In the genomic region with DNA sequence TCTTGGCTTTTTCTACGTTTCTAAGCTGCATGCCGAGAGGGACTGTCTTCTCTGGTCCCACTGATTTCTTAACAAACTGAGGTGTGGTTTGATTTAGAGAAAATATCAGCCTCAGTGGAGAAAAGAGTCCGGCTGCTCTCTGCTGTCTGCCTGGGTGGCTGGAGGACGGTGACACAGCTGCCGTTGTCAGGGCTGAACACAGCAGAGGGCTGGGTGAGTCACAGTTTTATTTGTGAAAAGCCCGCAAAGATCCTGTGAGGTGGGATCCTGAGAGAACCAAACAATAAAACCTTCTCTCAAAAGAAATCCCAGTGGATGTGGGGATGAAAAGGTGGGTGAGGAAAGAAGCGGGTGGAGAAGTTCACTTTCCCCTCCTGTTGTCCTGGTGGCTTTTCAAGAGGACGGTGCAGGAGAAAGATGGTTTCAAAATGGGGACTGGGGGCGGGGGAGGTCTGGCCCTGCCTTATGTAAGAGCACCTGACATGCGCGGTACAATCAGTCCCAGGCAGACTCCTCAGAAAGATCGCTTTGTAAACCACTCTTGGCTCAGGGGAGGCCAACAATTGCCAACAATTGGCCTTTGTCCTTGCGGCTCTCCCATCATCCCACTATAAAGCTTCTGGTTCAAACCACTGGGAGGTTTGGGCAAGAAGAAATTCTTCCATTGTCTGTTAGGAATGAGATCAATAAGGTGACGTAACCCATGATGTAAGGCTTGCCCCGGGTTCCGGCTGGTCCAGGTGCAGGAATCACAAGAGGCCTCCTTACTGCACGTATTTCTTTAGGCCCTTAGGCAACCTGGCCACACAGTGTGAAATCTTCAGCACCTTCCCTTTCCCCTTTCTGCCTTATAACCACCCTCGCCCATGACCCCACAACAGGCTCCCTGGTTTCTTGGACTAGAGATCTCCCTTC, we compare ENCODE assay signal across 8 mouse cellular contexts. TPM values are rescaled to one million over a fixed set of nuclear protein-coding genes. Genes with fewer than 3 reads are reported as not detected.
DNase-seq lines count a peak whose midpoint lies in the region; ATAC-seq and TF ChIP-seq lines count a peak whose summit lies in the region.

No protein-coding gene starts in this region.

- H3K9ac ChIP-seq in lung, embryonic 15.5 days, result no peak overlapping the region
- H3K9ac ChIP-seq in intestine, postnatal 0 days (ENCODE audit: low read depth, low read length), result no peak overlapping the region
- H3K9ac ChIP-seq in stomach, embryonic 15.5 days, result no peak overlapping the region

- intact Hi-C loops in heart, postnatal 25 days (cut with DNase I), result no loop called here

- TF ChIP-seq CTCF in intestine, postnatal 0 days (IDR thresholded peaks at IDR 0.05; ENCODE audit: low read depth), result no peak

- H3K4me2 ChIP-seq in lung, embryonic 15.5 days, result peak overlapping the region; percentile 17; the same call in 1 of the 2 replicates
- peak overlapping the region; percentile 17; the same call in 1 of the 2 replicates for H3K4me2 ChIP-seq in intestine, postnatal 0 days (replicated peaks; ENCODE audit: low read depth)
- peak overlapping the region; percentile 30; the same call in 1 of the 2 replicates for H3K4me2 ChIP-seq in stomach, embryonic 15.5 days

- H3K4me1 ChIP-seq in lung, embryonic 15.5 days, result no peaks in the 10 kb centered on the region
- H3K4me1 ChIP-seq in embryonic facial prominence, embryonic 10.5 days, result peaks cover 14% of the 10 kb centered on the region
- H3K4me1 ChIP-seq in intestine, postnatal 0 days (replicated peaks; ENCODE audit: control insufficient read depth, insufficient read depth, low read length), result no peaks in the 10 kb centered on the region
- no peaks in the 10 kb centered on the region for H3K4me1 ChIP-seq in stomach, embryonic 15.5 days

- H3K27ac ChIP-seq in lung, embryonic 15.5 days, result no peak overlapping the region
- peak overlapping the region; percentile 65 for H3K27ac ChIP-seq in embryonic facial prominence, embryonic 10.5 days (replicated peaks)
- H3K27ac ChIP-seq in intestine, postnatal 0 days (ENCODE audit: low read depth, low read length), result no peak overlapping the region
- no peak overlapping the region for H3K27ac ChIP-seq in stomach, embryonic 15.5 days

- DNase-seq in lung, postnatal 14 days, result no peak
- peak; percentile 35 for DNase-seq in embryonic facial prominence, embryonic 10.5 days (ENCODE audit: low spot score)
- DNase-seq in thymus, postnatal 14 days, result no peak
- DNase-seq in thymus, postnatal 10 days (ENCODE audit: low spot score in 2 of 2), result no peak
- DNase-seq in heart, postnatal 25 days (ENCODE audit: low spot score), result no peak

- no peak for ATAC-seq in lung, embryonic 15.5 days (ENCODE audit: borderline replicate concordance, extremely low read depth, low FRiP score, low TSS enrichment)
- ATAC-seq in intestine, postnatal 0 days, result peak; percentile 59
- peak; percentile 58; the same call in 1 of the 2 replicates for ATAC-seq in stomach, embryonic 15.5 days (ENCODE audit: insufficient read depth, low FRiP score, low read depth)

- no peaks in the 10 kb centered on the region for H3K9me3 ChIP-seq in lung, embryonic 15.5 days
- no peaks in the 10 kb centered on the region for H3K9me3 ChIP-seq in embryonic facial prominence, embryonic 10.5 days
- no peaks in the 10 kb centered on the region for H3K9me3 ChIP-seq in intestine, postnatal 0 days (ENCODE audit: control insufficient read depth)
- H3K9me3 ChIP-seq in stomach, embryonic 15.5 days, result no peaks in the 10 kb centered on the region

- no peak overlapping the region for H3K4me3 ChIP-seq in lung, embryonic 15.5 days
- H3K4me3 ChIP-seq in embryonic facial prominence, embryonic 10.5 days, result 0 out of 2 replicates have a peak overlapping the region, but pooled peaks have one; percentile 14
- H3K4me3 ChIP-seq in intestine, postnatal 0 days (ENCODE audit: low read depth, low read length), result no peak overlapping the region
- no peak overlapping the region for H3K4me3 ChIP-seq in stomach, embryonic 15.5 days (replicated peaks)

- no peaks in the 10 kb centered on the region for H3K27me3 ChIP-seq in lung, embryonic 15.5 days
- no peaks in the 10 kb centered on the region for H3K27me3 ChIP-seq in embryonic facial prominence, embryonic 10.5 days (replicated peaks; ENCODE audit: low read depth, poor library complexity, severe bottlenecking)
- no peaks in the 10 kb centered on the region for H3K27me3 ChIP-seq in intestine, postnatal 0 days (replicated peaks; ENCODE audit: control insufficient read depth, insufficient read depth, low read length)
- no peaks in the 10 kb centered on the region for H3K27me3 ChIP-seq in stomach, embryonic 15.5 days (replicated peaks)

- no peaks in the 10 kb centered on the region for H3K36me3 ChIP-seq in lung, embryonic 15.5 days
- H3K36me3 ChIP-seq in embryonic facial prominence, embryonic 10.5 days (replicated peaks), result no peaks in the 10 kb centered on the region
- H3K36me3 ChIP-seq in intestine, postnatal 0 days (ENCODE audit: control insufficient read depth, insufficient read depth), result no peaks in the 10 kb centered on the region
- no peaks in the 10 kb centered on the region for H3K36me3 ChIP-seq in stomach, embryonic 15.5 days

- WGBS in lung, embryonic 15.5 days, result 56% methylated on average over 18 of the region's 18 CpGs
- WGBS in embryonic facial prominence, embryonic 10.5 days, result 36% methylated on average over 18 of the region's 18 CpGs
- 50% methylated on average over 18 of the region's 18 CpGs for WGBS in intestine, postnatal 0 days
- WGBS in stomach, embryonic 15.5 days, result 58% methylated on average over 18 of the region's 18 CpGs

RNA-seq across cellular contexts. Expression of a gene that starts 19.1 kb away (rescaled TPM):
- polyA plus RNA-seq in lung, embryonic 15.5 days (2015; fragmentation: Nextera tagmentation; extraction: Ambion mirVana), result 4.4 and 6.7 TPM in 2 replicates
- polyA plus RNA-seq in embryonic facial prominence, embryonic 10.5 days (2016; fragmentation: Nextera tagmentation; extraction: Ambion mirVana), result 3.2 and 4.0 TPM in 2 replicates
- polyA plus RNA-seq in intestine, postnatal 0 days (2015; fragmentation: Nextera tagmentation; extraction: Ambion mirVana), result 167 and 184 TPM in 2 replicates
- polyA plus RNA-seq in stomach, embryonic 15.5 days (2015; fragmentation: Nextera tagmentation; extraction: Ambion mirVana), result 19.0 and 21.2 TPM in 2 replicates
- 1 to 10 TPM; 1.6 to 1.9 TPM for total RNA-seq in heart, postnatal 25 days (2021)

RNA-seq across cellular contexts. Expression of a gene that starts 31.1 kb away (rescaled TPM):
- 15.3 and 16.2 TPM in 2 replicates for polyA plus RNA-seq in lung, embryonic 15.5 days (2015; fragmentation: Nextera tagmentation; extraction: Ambion mirVana)
- 43.6 and 44.2 TPM in 2 replicates for polyA plus RNA-seq in embryonic facial prominence, embryonic 10.5 days (2016; fragmentation: Nextera tagmentation; extraction: Ambion mirVana)
- 28.8 and 32.9 TPM in 2 replicates for polyA plus RNA-seq in intestine, postnatal 0 days (2015; fragmentation: Nextera tagmentation; extraction: Ambion mirVana)
- polyA plus RNA-seq in stomach, embryonic 15.5 days (2015; fragmentation: Nextera tagmentation; extraction: Ambion mirVana), result 27.2 and 30.3 TPM in 2 replicates
- total RNA-seq in heart, postnatal 25 days (2021), result 1 to 10 TPM; 1.2 to 1.3 TPM
